Mouse (Mus musculus) brain, embryonic 14.5 days (tissue): ENCODE data around the gene Zfr2.
A peak's percentile ranks its signal among the peaks of the same experiment; 100 is the strongest.

Source experiments
- CTCF ChIP-seq: fragments of 200-500 bp; IDR thresholded peaks from 2 replicates; pipeline ENCODE4 v1.5.1; 2012; ENCODE audit warnings: inconsistent platforms, mild to moderate bottlenecking, moderate library complexity, borderline replicate concordance; ENCODE audit not compliant: insufficient read depth, insufficient read length; ENCODE audit errors: extremely low read depth
- POLR2A ChIP-seq: fragments of 200-500 bp; IDR thresholded peaks from 2 replicates; pipeline ENCODE4 v1.6.1; 2012; ENCODE audit warnings: mild to moderate bottlenecking, inconsistent platforms, borderline replicate concordance; ENCODE audit not compliant: poor library complexity, insufficient read depth, insufficient read length, severe bottlenecking; ENCODE audit errors: extremely low read depth

- TF ChIP-seq CTCF = peak; percentile 35
- TF ChIP-seq POLR2A = no peak
Observed at GRCm38 (mm10) chr10:81190912-81191321, 42.0 kb upstream of the Zfr2 start.
